In the genomic region with DNA sequence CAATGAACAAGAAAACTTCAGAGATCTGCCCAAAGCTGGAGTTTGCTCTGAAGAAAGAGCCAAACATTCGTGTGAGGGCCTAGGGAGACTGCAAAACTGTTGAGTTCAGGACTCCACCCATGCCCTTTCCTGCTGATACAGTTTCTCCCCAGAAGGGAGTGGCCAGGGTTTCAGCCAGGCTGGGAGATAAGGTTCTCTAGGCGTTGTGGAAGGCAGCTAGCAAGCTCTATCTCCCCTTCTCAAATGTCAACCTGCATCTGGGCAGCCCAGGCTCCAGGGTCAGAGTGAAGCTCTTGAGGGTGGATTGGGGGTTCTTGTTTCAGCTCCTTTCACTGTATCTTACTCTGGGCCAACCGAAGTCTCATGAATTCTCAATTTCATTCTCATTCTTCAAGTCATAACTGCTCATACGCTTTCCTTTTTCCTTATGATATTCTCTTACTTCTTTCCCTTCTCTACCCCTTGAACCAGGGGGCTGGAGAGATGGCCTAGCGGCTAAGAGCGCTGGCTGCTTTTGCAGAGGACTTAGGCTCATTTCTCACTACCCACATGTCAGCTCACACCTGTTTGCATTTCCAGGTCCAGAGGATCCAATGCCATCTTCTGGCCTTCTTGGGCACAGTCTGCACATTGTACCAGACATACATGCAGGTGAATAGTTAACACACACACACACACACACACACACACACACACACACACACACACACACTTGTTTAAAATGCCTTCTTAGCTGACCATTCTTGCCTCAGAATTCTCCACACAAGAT, we compare ENCODE assay signal across 8 mouse cellular contexts. TPM values are rescaled to one million over a fixed set of nuclear protein-coding genes. Genes with fewer than 3 reads are reported as not detected.
DNase-seq lines count a peak whose midpoint lies in the region; ATAC-seq and TF ChIP-seq lines count a peak whose summit lies in the region.

No protein-coding gene starts in this region.

- no peak overlapping the region for H3K4me2 ChIP-seq in kidney, embryonic 15.5 days
- no peak overlapping the region for H3K4me2 ChIP-seq in intestine, embryonic 14.5 days (ENCODE audit: low read length)
- H3K4me2 ChIP-seq in midbrain, postnatal 0 days (ENCODE audit: low read depth, low read length, poor library complexity, severe bottlenecking), result no peak overlapping the region

- H3K4me1 ChIP-seq in kidney, embryonic 15.5 days, result peaks cover 20% of the 10 kb centered on the region
- peaks cover 10% of the 10 kb centered on the region; the same call in 1 of the 2 replicates for H3K4me1 ChIP-seq in bone marrow, adult 2 months (ENCODE audit: control insufficient read depth, insufficient read depth, low read length)
- peaks cover 4% of the 10 kb centered on the region for H3K4me1 ChIP-seq in intestine, embryonic 14.5 days (replicated peaks; ENCODE audit: control insufficient read depth, insufficient read depth, low read length)
- no peaks in the 10 kb centered on the region for H3K4me1 ChIP-seq in midbrain, postnatal 0 days (ENCODE audit: insufficient read depth, low read length)

- H3K27me3 ChIP-seq in kidney, embryonic 15.5 days, result no peaks in the 10 kb centered on the region
- H3K27me3 ChIP-seq in intestine, embryonic 14.5 days (replicated peaks; ENCODE audit: control insufficient read depth, insufficient read depth, low read length), result no peaks in the 10 kb centered on the region
- no peaks in the 10 kb centered on the region for H3K27me3 ChIP-seq in midbrain, postnatal 0 days (ENCODE audit: insufficient read depth, low read length)

- TF ChIP-seq CTCF in bone marrow, adult 2 months (IDR thresholded peaks at IDR 0.05; ENCODE audit: control insufficient read depth, insufficient read depth, low read length), result no peak
- TF ChIP-seq CTCF in midbrain, postnatal 0 days (IDR thresholded peaks at IDR 0.05), result no peak

- DNase-seq in kidney, postnatal 14 days, result no peak
- DNase-seq in intestine, embryonic 14.5 days (ENCODE audit: low spot score), result no peak
- peak; percentile 39 for DNase-seq in lung, postnatal 36 days
- DNase-seq in frontal cortex, postnatal 25 days (ENCODE audit: low spot score in 2 of 2), result no peak
- DNase-seq in midbrain, postnatal 0 days (ENCODE audit: low spot score), result no peak

- H3K36me3 ChIP-seq in kidney, embryonic 15.5 days, result no peaks in the 10 kb centered on the region
- no peaks in the 10 kb centered on the region for H3K36me3 ChIP-seq in intestine, embryonic 14.5 days (ENCODE audit: control insufficient read depth, insufficient read depth, low read length)
- H3K36me3 ChIP-seq in midbrain, postnatal 0 days (ENCODE audit: insufficient read depth, low read length), result no peaks in the 10 kb centered on the region

- H3K27ac ChIP-seq in kidney, embryonic 15.5 days, result peak overlapping the region; percentile 19
- H3K27ac ChIP-seq in bone marrow, adult 2 months (ENCODE audit: control insufficient read depth, insufficient read depth, low read depth, low read length, poor library complexity), result peak overlapping the region; percentile 86
- H3K27ac ChIP-seq in intestine, embryonic 14.5 days (ENCODE audit: low read depth), result peak overlapping the region; percentile 43; the same call in 1 of the 2 replicates
- H3K27ac ChIP-seq in midbrain, postnatal 0 days (ENCODE audit: low read depth, low read length), result no peak overlapping the region

- WGBS in kidney, embryonic 15.5 days, result 48% methylated on average over 6 of the region's 6 CpGs
- 47% methylated on average over 6 of the region's 6 CpGs for WGBS in bone marrow, adult 2 months
- 61% methylated on average over 6 of the region's 6 CpGs for WGBS in intestine, embryonic 14.5 days
- WGBS in midbrain, postnatal 0 days, result 72% methylated on average over 6 of the region's 6 CpGs

- H3K9ac ChIP-seq in kidney, embryonic 15.5 days, result no peak overlapping the region
- H3K9ac ChIP-seq in intestine, embryonic 14.5 days (ENCODE audit: low read length), result no peak overlapping the region
- no peak overlapping the region for H3K9ac ChIP-seq in midbrain, postnatal 0 days (replicated peaks; ENCODE audit: low read length, poor library complexity, severe bottlenecking)

- ATAC-seq in kidney, embryonic 15.5 days (replicated peaks; ENCODE audit: low FRiP score), result peak; percentile 73
- no peak for ATAC-seq in intestine, embryonic 14.5 days (replicated peaks; ENCODE audit: low FRiP score, low TSS enrichment, low read depth)
- no peak for ATAC-seq in midbrain, postnatal 0 days (ENCODE audit: low FRiP score)
- no peak for ATAC-seq in inflammation-experienced regulatory T-cells, adult 6 months

- H3K4me3 ChIP-seq in kidney, embryonic 15.5 days (replicated peaks), result no peak overlapping the region
- no peak overlapping the region for H3K4me3 ChIP-seq in bone marrow, adult 2 months (replicated peaks; ENCODE audit: control insufficient read depth, low read depth, low read length)
- H3K4me3 ChIP-seq in intestine, embryonic 14.5 days (ENCODE audit: low read depth, low read length), result no peak overlapping the region
- no peak overlapping the region for H3K4me3 ChIP-seq in midbrain, postnatal 0 days (ENCODE audit: low read depth, low read length)

- H3K9me3 ChIP-seq in kidney, embryonic 15.5 days (replicated peaks), result 0 out of 2 replicates have a peak, but pooled peaks cover 3% of the 10 kb centered on the region
- H3K9me3 ChIP-seq in intestine, embryonic 14.5 days (ENCODE audit: control insufficient read depth, low read length), result no peaks in the 10 kb centered on the region
- no peaks in the 10 kb centered on the region for H3K9me3 ChIP-seq in midbrain, postnatal 0 days (ENCODE audit: low read length)

- TF ChIP-seq POLR2A in bone marrow, adult 2 months (IDR thresholded peaks at IDR 0.05; ENCODE audit: borderline replicate concordance, control insufficient read depth, low read depth, low read length), result no peak

RNA-seq across cellular contexts. Expression of a gene that starts 25.0 kb away (rescaled TPM):
- polyA plus RNA-seq in kidney, embryonic 15.5 days (2015; fragmentation: Nextera tagmentation; extraction: Ambion mirVana), result 0.80 and 1.1 TPM in 2 replicates
- 0.56 and 0.87 TPM in 2 replicates for polyA plus RNA-seq in bone marrow, adult 2 months (2011; ENCODE audit: insufficient read depth, insufficient read length, low replicate concordance, missing spikeins)
- polyA plus RNA-seq in intestine, embryonic 14.5 days (2014; fragmentation: Nextera tagmentation; extraction: Ambion mirVana), result not detected in 2 replicates
- not detected in 2 replicates for total RNA-seq in midbrain, postnatal 0 days (2014; rRNA removed)
- polyA plus RNA-seq in midbrain, postnatal 0 days (2015; fragmentation: Nextera tagmentation; extraction: Ambion mirVana), result 0.18 TPM in 1 of 2 replicates, not detected in the other
- not detected for polyA plus RNA-seq in inflammation-experienced regulatory T-cells, adult 6 months (2017; shearing (Covaris generic))
